Mouse (Mus musculus) midbrain, postnatal 0 days (tissue): Measurements from ENCODE around the gene Rab21. TPM values are rescaled to one million over a fixed set of nuclear protein-coding genes. Genes with fewer than 3 reads are reported as not detected.

Experiments used
- ATAC-seq: fragments of 200-750 bp; cut with Nextera tagmentation; 2 replicates; pipeline ENCODE4 v1.8.0; 2017; ENCODE audit warnings: moderate number of reproducible peaks, mild to moderate bottlenecking, moderate TSS enrichment, moderate library complexity; ENCODE audit not compliant: low FRiP score
- DNase-seq: peaks from one replicate; pipeline ENCODE4 v3.0.0-alpha.2; 2015; ENCODE audit warnings: low spot score
- H3K27ac ChIP-seq: fragments of 300-500 bp; sonication (generic); 2 replicates; pipeline ENCODE4 v1.5.1; 2014; ENCODE audit warnings: low read depth, mild to moderate bottlenecking, low read length, mixed read lengths
- H3K27me3 ChIP-seq: fragments of 300-500 bp; sonication (generic); 2 replicates; pipeline ENCODE4 v1.6.1; 2014; ENCODE audit warnings: low read length, control low read depth, mixed read lengths; ENCODE audit not compliant: insufficient read depth
- H3K36me3 ChIP-seq: fragments of 300-500 bp; sonication (generic); 2 replicates; pipeline ENCODE4 v1.6.1; 2014; ENCODE audit warnings: low read length, control low read depth, mixed read lengths; ENCODE audit not compliant: insufficient read depth
- H3K4me1 ChIP-seq: fragments of 300-500 bp; sonication (generic); 2 replicates; pipeline ENCODE4 v1.6.1; 2014; ENCODE audit warnings: mild to moderate bottlenecking, control low read depth, antibody characterized with exemption, low read length, mixed read lengths; ENCODE audit not compliant: insufficient read depth
- H3K4me2 ChIP-seq: fragments of 300-500 bp; sonication (generic); 2 replicates; pipeline ENCODE4 v1.6.1; 2014; ENCODE audit warnings: low read depth, mild to moderate bottlenecking, low read length, mixed read lengths; ENCODE audit not compliant: poor library complexity, severe bottlenecking
- H3K4me3 ChIP-seq: fragments of 300-500 bp; sonication (generic); 2 replicates; pipeline ENCODE4 v1.5.1; 2014; ENCODE audit warnings: low read depth, mild to moderate bottlenecking, low read length, moderate library complexity
- H3K9ac ChIP-seq: fragments of 300-500 bp; sonication (generic); replicated peaks from 2 replicates; pipeline ENCODE4 v1.6.1; 2014; ENCODE audit warnings: mild to moderate bottlenecking, low read length, moderate library complexity, mixed read lengths; ENCODE audit not compliant: poor library complexity, severe bottlenecking
- H3K9me3 ChIP-seq: fragments of 300-500 bp; sonication (generic); 2 replicates; pipeline ENCODE4 v1.6.1; 2016; ENCODE audit warnings: low read length, control low read depth
- CTCF ChIP-seq: IDR thresholded peaks from 2 replicates; pipeline ENCODE4 v1.5.1; 2016; ENCODE audit warnings: antibody characterized with exemption, mild to moderate bottlenecking
- WGBS: fragments of 180-500 bp; shearing (Covaris S2); extraction: QIAGEN DNeasy Blood & Tissue Kit; methylation state at CpG from one replicate; pipeline ENCODE4 v1.1.7; 2014; 5-methylcytosine and 5-hydroxymethylcytosine counted together
- polyA plus RNA-seq: library from polyadenylated mRNA; unstranded; fragments of >200 nt; fragmentation: Nextera tagmentation; extraction: Ambion mirVana; gene quantifications from 2 replicates; pipeline ENCODE4 v1.2.1, GENCODE M21; 2015
- total RNA-seq: library from RNA; depleted of rRNA; stranded (reverse); fragments of >200 nt; gene quantifications from 2 replicates; pipeline ENCODE4 v1.2.3, GENCODE M21; 2014

Rab21 gene
- total and polyA plus RNA-seq, 2 experiments from 2014 or later: 9.8 to 44.0 TPM

DNA sequence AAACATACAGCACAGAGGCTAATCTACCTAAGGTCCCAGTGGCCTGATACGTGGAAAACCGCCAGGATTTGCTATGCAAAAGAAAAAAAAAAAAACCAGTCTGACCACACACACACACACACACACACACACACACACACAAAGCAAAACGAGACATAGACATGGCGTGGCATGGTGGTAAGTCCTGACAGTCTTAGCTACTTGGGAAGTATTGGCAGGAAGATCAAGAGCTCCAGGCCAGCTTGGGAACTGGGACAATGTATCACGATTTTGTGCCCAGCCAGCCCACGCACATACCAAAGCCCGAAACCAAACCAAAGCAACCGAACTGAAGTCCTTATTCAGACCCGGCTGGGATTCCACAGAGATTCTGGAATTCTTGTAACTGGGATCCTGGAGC, 18.1 kb upstream of the Rab21 start:
- no peak for ATAC-seq

GRCm38 (mm10) chr10:115332997-115333396, 17.6 kb upstream of the Rab21 start:
- Histone ChIP-seq H3K4me2 (no peak overlapping the region), H3K27me3 (no peaks in the 10 kb centered on the region), H3K36me3 (no peaks in the 10 kb centered on the region), H3K9me3 (no peaks in the 10 kb centered on the region), H3K4me1 (no peaks in the 10 kb centered on the region), H3K4me3 (no peak overlapping the region), H3K9ac (no peak overlapping the region), H3K27ac (no peak overlapping the region)
- ATAC-seq: no peak
- 90% methylated on average over 4 of the region's 4 CpGs for WGBS
- TF ChIP-seq CTCF: no peak
- DNase-seq: no peak

More for the DNA sequence above, 18.1 kb upstream of the Rab21 start:
- Histone ChIP-seq H3K9ac (no peak overlapping the region), H3K4me2 (no peak overlapping the region), H3K4me3 (no peak overlapping the region), H3K27ac (no peak overlapping the region), H3K9me3 (no peaks in the 10 kb centered on the region), H3K36me3 (no peaks in the 10 kb centered on the region), H3K27me3 (no peaks in the 10 kb centered on the region), H3K4me1 (no peaks in the 10 kb centered on the region)
- 68% methylated on average over 9 of the region's 9 CpGs for WGBS
- DNase-seq: no peak
- TF ChIP-seq CTCF: no peak

DNA sequence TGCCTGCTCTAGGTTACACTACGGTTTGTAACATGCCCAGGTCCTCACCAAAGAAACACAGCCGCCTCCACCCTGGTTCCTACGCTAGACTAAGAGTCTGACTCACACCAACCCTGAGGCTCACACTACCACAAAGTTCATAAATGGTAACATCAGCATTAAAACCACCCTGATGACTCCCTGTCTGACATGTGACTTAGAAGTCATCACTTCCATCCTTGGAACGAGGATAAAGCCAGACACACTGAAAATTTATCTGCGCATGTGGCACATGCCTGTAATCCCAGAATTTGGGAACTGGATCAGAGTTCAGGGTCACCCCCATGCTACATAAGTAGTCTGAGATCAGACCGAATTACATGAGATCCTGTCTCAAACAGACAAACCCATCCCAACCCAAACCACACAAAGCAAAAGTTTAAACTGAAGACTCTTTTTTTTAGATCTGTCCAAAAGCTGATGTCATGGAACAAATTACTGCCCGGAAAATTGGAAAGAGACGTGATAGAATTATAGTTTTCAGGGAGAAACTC, 17.1 kb upstream of the Rab21 start:
- Histone ChIP-seq H3K9me3 (no peaks in the 10 kb centered on the region), H3K4me3 (no peak overlapping the region), H3K4me1 (no peaks in the 10 kb centered on the region), H3K27ac (no peak overlapping the region), H3K4me2 (no peak overlapping the region), H3K27me3 (no peaks in the 10 kb centered on the region), H3K36me3 (no peaks in the 10 kb centered on the region), H3K9ac (no peak overlapping the region)
- 88% methylated on average over 8 of the region's 8 CpGs for WGBS
- DNase-seq (no peak), ATAC-seq (no peak)
- no peak for TF ChIP-seq CTCF

- Histone ChIP-seq H3K4me3 (no peak overlapping the region), H3K4me2 (no peak overlapping the region), H3K36me3 (no peaks in the 10 kb centered on the region), H3K27ac (no peak overlapping the region), H3K27me3 (no peaks in the 10 kb centered on the region), H3K9me3 (no peaks in the 10 kb centered on the region), H3K4me1 (no peaks in the 10 kb centered on the region), H3K9ac (no peak overlapping the region)
- ATAC-seq (no peak), DNase-seq (no peak)
- 85% methylated on average over 3 of the region's 3 CpGs for WGBS
- TF ChIP-seq CTCF: no peak
Observed at GRCm38 (mm10) chr10:115329010-115329530, 13.7 kb upstream of the Rab21 start.

GRCm38 (mm10) chr10:115328514-115328913, 13.1 kb upstream of the Rab21 start:
- Histone ChIP-seq H3K4me2 (no peak overlapping the region), H3K4me3 (no peak overlapping the region), H3K9ac (no peak overlapping the region), H3K9me3 (no peaks in the 10 kb centered on the region), H3K27ac (no peak overlapping the region), H3K27me3 (no peaks in the 10 kb centered on the region), H3K36me3 (no peaks in the 10 kb centered on the region), H3K4me1 (no peaks in the 10 kb centered on the region)
- no peak for TF ChIP-seq CTCF
- DNase-seq (no peak), ATAC-seq (no peak)
- 79% methylated on average over 6 of the region's 6 CpGs for WGBS

- Histone ChIP-seq H3K27me3 (no peaks in the 10 kb centered on the region), H3K9ac (no peak overlapping the region), H3K27ac (no peak overlapping the region), H3K9me3 (no peaks in the 10 kb centered on the region), H3K4me2 (no peak overlapping the region), H3K36me3 (no peaks in the 10 kb centered on the region), H3K4me3 (no peak overlapping the region), H3K4me1 (no peaks in the 10 kb centered on the region)
- peak; percentile 90 for TF ChIP-seq CTCF
- 6% methylated on average over 6 of the region's 6 CpGs for WGBS
- no peak for ATAC-seq
- peak; percentile 87 for DNase-seq
Observed at GRCm38 (mm10) chr10:115323295-115323694, 7.9 kb upstream of the Rab21 start.
